Mouse (Mus musculus) hindbrain, embryonic 11.5 days (tissue): ENCODE measurements around the gene Atpaf1. TPM values are rescaled to one million over a fixed set of nuclear protein-coding genes. Genes with fewer than 3 reads are reported as not detected.

Source experiments
- ATAC-seq: fragments of 200-750 bp; cut with Nextera tagmentation; 2 replicates; pipeline ENCODE4 v1.8.0; 2017; ENCODE audit warnings: mild to moderate bottlenecking, moderate TSS enrichment, moderate library complexity; ENCODE audit not compliant: low FRiP score
- DNase-seq: peaks from one replicate; pipeline ENCODE4 v3.0.0-alpha.2; 2015; ENCODE audit warnings: low spot score
- H3K27ac ChIP-seq: fragments of 300-500 bp; sonication (generic); 2 replicates; pipeline ENCODE4 v1.5.1; 2014; ENCODE audit warnings: mild to moderate bottlenecking, low read depth, low read length
- H3K27me3 ChIP-seq: fragments of 300-500 bp; sonication (generic); 2 replicates; pipeline ENCODE4 v1.6.1; 2014; ENCODE audit warnings: mild to moderate bottlenecking, low read length, moderate library complexity, mixed read lengths; ENCODE audit not compliant: control insufficient read depth, insufficient read depth
- H3K36me3 ChIP-seq: fragments of 300-500 bp; sonication (generic); 2 replicates; pipeline ENCODE4 v1.6.1; 2014; ENCODE audit warnings: mild to moderate bottlenecking, low read length, moderate library complexity, mixed read lengths; ENCODE audit not compliant: control insufficient read depth, insufficient read depth
- H3K4me1 ChIP-seq: fragments of 300-500 bp; sonication (generic); replicated peaks from 2 replicates; pipeline ENCODE4 v1.6.1; 2014; ENCODE audit warnings: low read length, mixed read lengths; ENCODE audit not compliant: control insufficient read depth, insufficient read depth
- H3K4me2 ChIP-seq: fragments of 300-500 bp; sonication (generic); replicated peaks from 2 replicates; pipeline ENCODE4 v1.6.1; 2014; ENCODE audit warnings: mild to moderate bottlenecking, low read depth, low read length
- H3K4me3 ChIP-seq: fragments of 300-500 bp; sonication (generic); 2 replicates; pipeline ENCODE4 v1.5.1; 2014; ENCODE audit warnings: low read depth, low read length
- H3K9ac ChIP-seq: fragments of 300-500 bp; sonication (generic); 2 replicates; pipeline ENCODE4 v1.6.1; 2014; ENCODE audit warnings: low read depth, low read length
- H3K9me3 ChIP-seq: fragments of 300-500 bp; sonication (generic); 2 replicates; pipeline ENCODE4 v1.6.1; 2016; ENCODE audit warnings: low read length; ENCODE audit not compliant: control insufficient read depth
- WGBS: fragments of 180-500 bp; shearing (Covaris S2); extraction: QIAGEN DNeasy Blood & Tissue Kit; methylation state at CpG from one replicate; pipeline ENCODE4 v1.1.7; 2014; 5-methylcytosine and 5-hydroxymethylcytosine counted together
- polyA plus RNA-seq: library from polyadenylated mRNA; unstranded; fragments of >200 nt; fragmentation: Nextera tagmentation; extraction: Ambion mirVana; gene quantifications from 2 replicates; pipeline ENCODE4 v1.2.1, GENCODE M21; 2014

Gene Atpaf1
- polyA plus RNA-seq, 1 experiment from 2014 or later: 42.5 TPM

- no peak overlapping the region for H3K27ac ChIP-seq
- H3K27me3 ChIP-seq: no peaks in the 10 kb centered on the region
- no peaks in the 10 kb centered on the region for H3K4me1 ChIP-seq
- ATAC-seq (no peak), DNase-seq (no peak)
- no peak overlapping the region for H3K4me2 ChIP-seq
- no peaks in the 10 kb centered on the region for H3K36me3 ChIP-seq
- no peak overlapping the region for H3K9ac ChIP-seq
- H3K4me3 ChIP-seq: no peak overlapping the region
- no peaks in the 10 kb centered on the region for H3K9me3 ChIP-seq
Observed at GRCm38 (mm10) chr4:115821431-115821830, 36.8 kb downstream of the Atpaf1 start.

GRCm38 (mm10) chr4:115821928-115822327 lies 37.3 kb downstream of the Atpaf1 start:
- no peaks in the 10 kb centered on the region for H3K4me1 ChIP-seq
- no peak for ATAC-seq
- H3K9me3 ChIP-seq: no peaks in the 10 kb centered on the region
- DNase-seq: no peak
- no peak overlapping the region for H3K9ac ChIP-seq
- H3K4me3 ChIP-seq: no peak overlapping the region
- no peak overlapping the region for H3K27ac ChIP-seq
- WGBS: 75% methylated on average over 3 of the region's 3 CpGs
- H3K4me2 ChIP-seq: no peak overlapping the region
- no peaks in the 10 kb centered on the region for H3K27me3 ChIP-seq
- H3K36me3 ChIP-seq: no peaks in the 10 kb centered on the region

- no peak for DNase-seq
- Histone ChIP-seq H3K27ac (no peak overlapping the region), H3K36me3 (no peaks in the 10 kb centered on the region), H3K27me3 (no peaks in the 10 kb centered on the region), H3K9ac (no peak overlapping the region), H3K4me3 (no peak overlapping the region), H3K4me2 (no peak overlapping the region), H3K4me1 (no peaks in the 10 kb centered on the region), H3K9me3 (no peaks in the 10 kb centered on the region)
- ATAC-seq: no peak
- WGBS: 76% methylated on average over 2 of the region's 2 CpGs
Observed at GRCm38 (mm10) chr4:115824178-115824577, 39.6 kb downstream of the Atpaf1 start.

- no peaks in the 10 kb centered on the region for H3K27me3 ChIP-seq
- H3K4me2 ChIP-seq: no peak overlapping the region
- 63% methylated on average over 2 of the region's 2 CpGs for WGBS
- no peak for DNase-seq
- H3K9ac ChIP-seq: no peak overlapping the region
- no peaks in the 10 kb centered on the region for H3K4me1 ChIP-seq
- H3K4me3 ChIP-seq: no peak overlapping the region
- H3K36me3 ChIP-seq: no peaks in the 10 kb centered on the region
- no peak overlapping the region for H3K27ac ChIP-seq
- H3K9me3 ChIP-seq: no peaks in the 10 kb centered on the region
- no peak for ATAC-seq
Observed at GRCm38 (mm10) chr4:115825271-115825670, 40.7 kb downstream of the Atpaf1 start.

- ATAC-seq: no peak
- no peaks in the 10 kb centered on the region for H3K27me3 ChIP-seq
- no peaks in the 10 kb centered on the region for H3K36me3 ChIP-seq
- 64% methylated on average over 3 of the region's 3 CpGs for WGBS
- H3K4me1 ChIP-seq: no peaks in the 10 kb centered on the region
- no peak overlapping the region for H3K4me3 ChIP-seq
- H3K9me3 ChIP-seq: no peaks in the 10 kb centered on the region
- H3K27ac ChIP-seq: no peak overlapping the region
- no peak overlapping the region for H3K9ac ChIP-seq
- no peak overlapping the region for H3K4me2 ChIP-seq
- DNase-seq: no peak
Observed at GRCm38 (mm10) chr4:115827066-115827465, 42.5 kb downstream of the Atpaf1 start.

GRCm38 (mm10) chr4:115827535-115827887 lies 42.9 kb downstream of the Atpaf1 start:
- H3K9ac ChIP-seq: peak overlapping the region; percentile 69
- H3K4me1 ChIP-seq: no peaks in the 10 kb centered on the region
- 9% methylated on average over 4 of the region's 4 CpGs for WGBS
- H3K9me3 ChIP-seq: no peaks in the 10 kb centered on the region
- peak overlapping the region; percentile 70 for H3K4me3 ChIP-seq
- peak overlapping the region; percentile 80 for H3K4me2 ChIP-seq
- DNase-seq: no peak
- no peak overlapping the region for H3K27ac ChIP-seq
- peak; percentile 17; the same call in 1 of the 2 replicates for ATAC-seq
- no peaks in the 10 kb centered on the region for H3K36me3 ChIP-seq
- H3K27me3 ChIP-seq: no peaks in the 10 kb centered on the region

GRCm38 (mm10) chr4:115827888-115828571 lies 43.4 kb downstream of the Atpaf1 start, which contains the start of gene Mob3c:
Gene Mob3c, plus strand, starts transcription at chr4:115828092.
- no peaks in the 10 kb centered on the region for H3K27me3 ChIP-seq
- H3K9me3 ChIP-seq: no peaks in the 10 kb centered on the region
- peak; percentile 81 for DNase-seq
- WGBS: under 1% methylated on average over 43 of the region's 57 CpGs
- H3K4me3 ChIP-seq: peak within 1 kb of the TSS; percentile 70
- ATAC-seq: peak; percentile 90
- peak within 1 kb of the TSS; percentile 40; the same call in 1 of the 2 replicates for H3K27ac ChIP-seq
- no peaks in the 10 kb centered on the region for H3K36me3 ChIP-seq
- H3K4me1 ChIP-seq: no peaks in the 10 kb centered on the region
- H3K4me2 ChIP-seq: peak within 1 kb of the TSS; percentile 80
- H3K9ac ChIP-seq: peak within 1 kb of the TSS; percentile 69

- Histone ChIP-seq H3K4me2 (peak overlapping the region; percentile 80), H3K36me3 (no peaks in the 10 kb centered on the region), H3K9me3 (no peaks in the 10 kb centered on the region), H3K9ac (peak overlapping the region; percentile 69; the same call in 1 of the 2 replicates), H3K4me3 (peak overlapping the region; percentile 70), H3K4me1 (no peaks in the 10 kb centered on the region), H3K27ac (no peak overlapping the region), H3K27me3 (no peaks in the 10 kb centered on the region)
- no peak for DNase-seq
- ATAC-seq: no peak; the same call in 1 of the 2 replicates
- 7% methylated on average over 8 of the region's 8 CpGs for WGBS
Observed at GRCm38 (mm10) chr4:115828572-115828902, 43.9 kb downstream of the Atpaf1 start.

GRCm38 (mm10) chr4:115830491-115830890 lies 45.9 kb downstream of the Atpaf1 start:
- no peak for ATAC-seq
- Histone ChIP-seq H3K4me2 (no peak overlapping the region), H3K9me3 (no peaks in the 10 kb centered on the region), H3K27me3 (no peaks in the 10 kb centered on the region), H3K4me1 (no peaks in the 10 kb centered on the region), H3K36me3 (no peaks in the 10 kb centered on the region), H3K27ac (no peak overlapping the region), H3K9ac (no peak overlapping the region), H3K4me3 (no peak overlapping the region)
- WGBS: 83% methylated on average over 5 of the region's 5 CpGs
- no peak for DNase-seq
